Mouse (Mus musculus) neural tube, embryonic 13.5 days (tissue): ENCODE data around the gene Cntn5. TPM values are rescaled to one million over a fixed set of nuclear protein-coding genes. Genes with fewer than 3 reads are reported as not detected.

Experiments
- ATAC-seq: fragments of 200-750 bp; cut with Nextera tagmentation; 2 replicates; pipeline ENCODE4 v1.8.0; 2017; ENCODE audit warnings: low read depth, mild to moderate bottlenecking, moderate TSS enrichment, moderate library complexity
- H3K27ac ChIP-seq: fragments of 300-500 bp; sonication (generic); replicated peaks from 2 replicates; pipeline ENCODE4 v1.5.1; 2015; ENCODE audit warnings: moderate library complexity, mild to moderate bottlenecking, inconsistent platforms
- H3K27me3 ChIP-seq: fragments of 300-500 bp; sonication (generic); 2 replicates; pipeline ENCODE4 v1.6.1; 2015; ENCODE audit warnings: mild to moderate bottlenecking, inconsistent platforms
- H3K36me3 ChIP-seq: fragments of 300-500 bp; sonication (generic); 2 replicates; pipeline ENCODE4 v1.6.1; 2015; ENCODE audit warnings: mild to moderate bottlenecking, inconsistent platforms
- H3K4me1 ChIP-seq: fragments of 300-500 bp; sonication (generic); replicated peaks from 2 replicates; pipeline ENCODE4 v1.6.1; 2015; ENCODE audit warnings: inconsistent platforms
- H3K4me2 ChIP-seq: fragments of 300-500 bp; sonication (generic); 2 replicates; pipeline ENCODE4 v1.6.1; 2015; ENCODE audit warnings: inconsistent platforms, mild to moderate bottlenecking, moderate library complexity
- H3K4me3 ChIP-seq: fragments of 300-500 bp; sonication (generic); 2 replicates; pipeline ENCODE4 v1.5.1; 2015; ENCODE audit warnings: mild to moderate bottlenecking, inconsistent platforms
- H3K9ac ChIP-seq: fragments of 300-500 bp; sonication (generic); 2 replicates; pipeline ENCODE4 v1.6.1; 2015; ENCODE audit warnings: moderate library complexity, mild to moderate bottlenecking, inconsistent platforms
- H3K9me3 ChIP-seq: fragments of 300-500 bp; sonication (generic); 2 replicates; pipeline ENCODE4 v1.6.1; 2016; ENCODE audit warnings: inconsistent platforms
- WGBS: fragments of 180-500 bp; shearing (Covaris S2); methylation state at CpG from one replicate; pipeline ENCODE4 v1.1.7; 2015; 5-methylcytosine and 5-hydroxymethylcytosine counted together
- polyA plus RNA-seq: library from polyadenylated mRNA; unstranded; fragments of >200 nt; fragmentation: Nextera tagmentation; extraction: Ambion mirVana; gene quantifications from 2 replicates; pipeline ENCODE4 v1.2.1, GENCODE M21; 2015

The Cntn5 gene
- polyA plus RNA-seq, 1 experiment from 2014 or later, result 14.4 TPM

GRCm38 (mm10) chr9:10525915-10526667 lies 378.5 kb downstream of the Cntn5 start:
- Histone ChIP-seq H3K27ac (no peak overlapping the region), H3K4me1 (peaks cover 3% of the 10 kb centered on the region; the same call in 1 of the 2 replicates), H3K4me2 (no peak overlapping the region), H3K36me3 (no peaks in the 10 kb centered on the region), H3K4me3 (no peak overlapping the region), H3K9me3 (no peaks in the 10 kb centered on the region), H3K9ac (no peak overlapping the region), H3K27me3 (no peaks in the 10 kb centered on the region)
- 32% methylated on average over 7 of the region's 7 CpGs for WGBS
- ATAC-seq, result no peak

- Histone ChIP-seq H3K27ac (no peak overlapping the region), H3K4me1 (0 out of 2 replicates have a peak, but pooled peaks cover 3% of the 10 kb centered on the region), H3K4me3 (no peak overlapping the region), H3K9me3 (no peaks in the 10 kb centered on the region), H3K9ac (no peak overlapping the region), H3K36me3 (no peaks in the 10 kb centered on the region), H3K4me2 (no peak overlapping the region), H3K27me3 (no peaks in the 10 kb centered on the region)
- no peak for ATAC-seq
- 87% methylated on average over 4 of the region's 4 CpGs for WGBS
Observed at GRCm38 (mm10) chr9:10522604-10523003, 382.0 kb downstream of the Cntn5 start.

DNA sequence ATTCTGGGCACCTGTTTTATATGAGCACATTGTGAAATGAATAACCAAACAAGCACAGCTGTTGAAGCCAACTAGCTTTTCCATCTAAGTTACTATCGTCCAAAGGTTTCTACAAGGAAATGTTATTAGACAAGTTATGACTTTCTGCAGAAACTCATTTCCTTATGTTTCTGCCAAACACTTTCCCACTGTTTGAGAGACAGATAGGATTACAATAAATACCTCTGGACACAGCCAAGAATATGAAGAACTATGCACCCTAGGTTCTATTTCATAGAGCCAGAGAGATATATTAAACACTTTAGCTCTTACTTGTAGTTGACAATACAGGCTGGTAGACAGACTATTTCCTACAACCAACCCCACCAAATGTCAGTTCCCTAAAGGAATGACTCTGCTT lies 383.5 kb downstream of the Cntn5 start:
- WGBS, result 87% methylated on average over 1 of the region's 1 CpGs
- Histone ChIP-seq H3K4me1 (no peaks in the 10 kb centered on the region), H3K4me3 (no peak overlapping the region), H3K27ac (no peak overlapping the region), H3K36me3 (no peaks in the 10 kb centered on the region), H3K9ac (no peak overlapping the region), H3K4me2 (no peak overlapping the region), H3K9me3 (no peaks in the 10 kb centered on the region), H3K27me3 (no peaks in the 10 kb centered on the region)
- no peak for ATAC-seq

DNA sequence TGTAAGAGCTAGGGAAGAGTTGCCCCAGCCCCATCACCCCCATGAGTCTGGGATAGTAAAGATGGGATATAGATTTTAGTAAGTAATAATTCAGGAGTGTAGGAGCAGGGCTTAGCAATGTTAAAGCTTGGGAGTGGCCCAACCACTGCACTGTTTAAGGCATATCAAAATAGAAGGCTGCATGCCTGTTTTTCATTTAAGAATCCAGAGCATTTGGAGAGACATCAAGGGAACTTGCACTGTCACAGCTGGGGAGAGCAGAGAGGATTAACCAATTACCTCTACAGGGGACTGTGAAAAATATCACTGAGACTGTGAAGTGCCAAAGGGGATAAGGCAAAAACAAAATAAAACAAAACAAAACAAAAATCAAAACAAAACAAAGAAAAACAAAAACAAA lies 412.3 kb downstream of the Cntn5 start:
- no peaks in the 10 kb centered on the region for H3K4me1 ChIP-seq
- H3K9me3 ChIP-seq, result no peaks in the 10 kb centered on the region
- H3K36me3 ChIP-seq, result no peaks in the 10 kb centered on the region
- H3K4me3 ChIP-seq, result no peak overlapping the region
- no peaks in the 10 kb centered on the region for H3K27me3 ChIP-seq
- no peak for ATAC-seq
- H3K9ac ChIP-seq, result no peak overlapping the region
- no peak overlapping the region for H3K4me2 ChIP-seq
- no peak overlapping the region for H3K27ac ChIP-seq

- no peak overlapping the region for H3K9ac ChIP-seq
- WGBS, result 85% methylated on average over 4 of the region's 4 CpGs
- H3K27me3 ChIP-seq, result no peaks in the 10 kb centered on the region
- H3K4me2 ChIP-seq, result no peak overlapping the region
- H3K4me3 ChIP-seq, result no peak overlapping the region
- no peaks in the 10 kb centered on the region for H3K9me3 ChIP-seq
- no peak for ATAC-seq
- H3K36me3 ChIP-seq, result no peaks in the 10 kb centered on the region
- no peaks in the 10 kb centered on the region for H3K4me1 ChIP-seq
- no peak overlapping the region for H3K27ac ChIP-seq
Observed at GRCm38 (mm10) chr9:10471484-10472125, 433.0 kb downstream of the Cntn5 start.

DNA sequence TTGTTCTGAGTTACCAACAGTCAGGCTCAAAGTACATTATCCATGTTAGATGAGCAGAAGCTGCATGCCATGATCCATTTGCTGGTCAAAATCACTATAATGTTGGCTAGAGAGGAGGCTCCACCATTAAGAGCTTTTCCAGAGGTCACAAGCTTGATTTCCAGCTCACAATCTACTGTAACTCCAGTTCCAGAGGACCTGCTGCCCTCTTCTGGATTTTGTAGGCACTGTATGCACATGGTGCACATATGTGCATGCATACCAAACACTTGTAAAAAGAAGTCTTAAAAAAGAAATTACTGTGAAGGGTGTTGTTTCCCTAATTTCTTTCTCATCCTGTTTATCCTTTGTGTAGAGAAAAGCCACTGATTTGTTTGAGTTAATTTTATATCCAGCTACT lies 439.8 kb downstream of the Cntn5 start:
- Histone ChIP-seq H3K4me1 (no peaks in the 10 kb centered on the region), H3K9ac (no peak overlapping the region), H3K36me3 (no peaks in the 10 kb centered on the region), H3K4me2 (no peak overlapping the region), H3K4me3 (no peak overlapping the region), H3K9me3 (no peaks in the 10 kb centered on the region), H3K27ac (no peak overlapping the region), H3K27me3 (no peaks in the 10 kb centered on the region)
- ATAC-seq, result no peak

DNA sequence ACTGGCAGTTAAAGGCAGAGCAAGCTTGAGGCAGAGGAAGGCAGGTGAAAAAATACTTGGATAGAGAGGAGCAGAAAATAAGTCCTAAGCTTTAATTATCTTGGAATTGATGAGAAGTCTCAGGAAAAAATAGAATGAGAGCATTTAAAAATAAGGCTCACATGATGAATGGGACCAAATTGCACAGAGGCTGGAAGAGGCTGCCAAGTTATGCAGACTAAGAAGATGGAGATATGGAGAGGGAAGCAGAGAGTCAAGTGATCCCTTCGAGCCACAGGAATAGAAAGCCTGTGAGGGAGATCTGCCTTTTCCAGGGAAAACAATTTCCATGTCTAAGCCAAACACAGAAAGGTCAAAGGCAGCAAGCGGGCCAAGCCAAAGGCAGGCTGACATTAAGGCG lies 446.7 kb downstream of the Cntn5 start:
- WGBS, result 44% methylated on average over 3 of the region's 3 CpGs
- Histone ChIP-seq H3K4me2 (no peak overlapping the region), H3K36me3 (no peaks in the 10 kb centered on the region), H3K4me1 (no peaks in the 10 kb centered on the region), H3K27ac (no peak overlapping the region), H3K9me3 (no peaks in the 10 kb centered on the region), H3K9ac (no peak overlapping the region), H3K4me3 (no peak overlapping the region), H3K27me3 (no peaks in the 10 kb centered on the region)
- no peak for ATAC-seq

GRCm38 (mm10) chr9:10448987-10449563 lies 455.5 kb downstream of the Cntn5 start:
- H3K27me3 ChIP-seq, result no peaks in the 10 kb centered on the region
- no peaks in the 10 kb centered on the region for H3K36me3 ChIP-seq
- no peak overlapping the region for H3K27ac ChIP-seq
- WGBS, result 12% methylated on average over 3 of the region's 3 CpGs
- ATAC-seq, result no peak
- H3K4me1 ChIP-seq, result peaks cover 7% of the 10 kb centered on the region
- no peak overlapping the region for H3K9ac ChIP-seq
- H3K9me3 ChIP-seq, result no peaks in the 10 kb centered on the region
- no peak overlapping the region for H3K4me2 ChIP-seq
- H3K4me3 ChIP-seq, result no peak overlapping the region

DNA sequence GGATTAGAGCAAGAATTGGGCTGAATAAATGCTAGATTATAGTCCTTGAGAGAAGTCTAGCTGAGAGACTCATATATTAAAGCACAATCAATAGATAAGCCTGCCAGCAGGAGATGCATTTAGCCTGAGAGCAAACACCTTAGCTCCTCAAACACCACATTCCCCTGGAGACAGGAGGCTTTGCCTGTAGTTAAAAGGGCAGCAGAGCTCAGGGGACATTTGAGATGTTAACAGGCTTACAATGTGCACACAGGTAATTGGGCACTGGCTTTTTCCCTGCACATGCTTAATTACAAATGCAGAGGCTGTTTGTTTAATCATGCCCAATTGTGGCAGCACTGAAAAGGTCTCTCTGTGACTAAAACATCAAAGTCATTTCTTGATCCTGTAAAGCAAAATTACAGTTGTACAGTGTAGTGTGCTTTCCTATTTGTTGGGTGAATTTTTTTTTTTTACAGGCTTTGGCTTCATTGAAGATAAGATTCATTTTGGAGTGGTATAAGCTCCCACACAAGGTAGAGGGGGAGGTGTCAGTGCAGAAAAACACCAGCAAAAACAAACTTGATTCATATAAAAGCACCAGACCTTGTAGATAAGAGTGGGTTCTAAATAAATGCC lies 457.2 kb downstream of the Cntn5 start:
- no peaks in the 10 kb centered on the region for H3K9me3 ChIP-seq
- no peak overlapping the region for H3K4me2 ChIP-seq
- no peak for ATAC-seq
- H3K27ac ChIP-seq, result no peak overlapping the region
- H3K4me3 ChIP-seq, result no peak overlapping the region
- H3K27me3 ChIP-seq, result no peaks in the 10 kb centered on the region
- H3K9ac ChIP-seq, result no peak overlapping the region
- H3K36me3 ChIP-seq, result no peaks in the 10 kb centered on the region
- peaks cover 7% of the 10 kb centered on the region for H3K4me1 ChIP-seq

DNA sequence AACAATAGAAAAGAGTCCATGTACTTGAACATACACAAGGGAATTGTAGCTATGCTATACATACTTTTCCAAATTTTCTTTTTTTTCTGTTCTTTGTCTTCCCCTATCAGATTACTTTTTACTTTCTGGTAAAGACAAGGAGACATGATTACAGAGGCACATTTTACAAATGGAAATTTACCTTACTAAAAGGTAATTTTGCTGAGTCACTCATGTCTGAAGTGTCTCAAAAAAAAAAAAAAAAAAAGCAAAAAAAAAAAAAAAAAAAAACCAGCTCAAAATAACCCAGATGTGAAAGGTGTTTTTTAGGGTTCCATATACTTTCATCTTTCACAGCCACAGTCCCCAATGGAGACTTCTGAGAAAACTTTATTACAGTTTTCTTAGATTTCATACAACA lies 492.5 kb downstream of the Cntn5 start:
- no peaks in the 10 kb centered on the region for H3K27me3 ChIP-seq
- no peak overlapping the region for H3K4me3 ChIP-seq
- no peaks in the 10 kb centered on the region for H3K4me1 ChIP-seq
- ATAC-seq, result no peak
- no peak overlapping the region for H3K4me2 ChIP-seq
- no peaks in the 10 kb centered on the region for H3K9me3 ChIP-seq
- no peak overlapping the region for H3K9ac ChIP-seq
- no peak overlapping the region for H3K27ac ChIP-seq
- no peaks in the 10 kb centered on the region for H3K36me3 ChIP-seq

DNA sequence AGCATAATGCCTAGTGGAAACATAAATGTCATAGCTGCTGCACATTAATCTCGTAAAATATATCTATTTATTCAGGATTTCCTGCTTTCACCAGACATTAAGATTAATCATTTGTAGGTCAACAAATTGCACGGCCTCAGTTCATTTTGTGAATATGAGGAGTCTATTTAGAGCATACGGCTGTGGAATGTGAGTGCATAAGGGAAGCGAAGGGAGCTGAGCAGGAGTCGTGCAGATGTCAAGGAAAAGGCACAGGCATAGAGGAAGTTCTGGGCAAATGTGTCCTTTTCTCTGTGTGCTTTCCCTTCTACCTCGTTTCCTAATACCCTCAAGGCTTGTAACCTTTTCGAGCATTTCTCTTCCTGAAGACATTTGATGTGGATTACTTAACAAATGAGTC lies 504.5 kb downstream of the Cntn5 start:
- no peaks in the 10 kb centered on the region for H3K4me1 ChIP-seq
- no peak overlapping the region for H3K9ac ChIP-seq
- no peak overlapping the region for H3K4me3 ChIP-seq
- H3K4me2 ChIP-seq, result no peak overlapping the region
- H3K9me3 ChIP-seq, result no peaks in the 10 kb centered on the region
- no peak overlapping the region for H3K27ac ChIP-seq
- H3K27me3 ChIP-seq, result no peaks in the 10 kb centered on the region
- ATAC-seq, result no peak
- H3K36me3 ChIP-seq, result no peaks in the 10 kb centered on the region
- 52% methylated on average over 7 of the region's 7 CpGs for WGBS

GRCm38 (mm10) chr9:10389863-10390262 lies 514.7 kb downstream of the Cntn5 start:
- H3K36me3 ChIP-seq, result no peaks in the 10 kb centered on the region
- ATAC-seq, result no peak
- H3K4me2 ChIP-seq, result no peak overlapping the region
- no peak overlapping the region for H3K9ac ChIP-seq
- 94% methylated on average over 2 of the region's 2 CpGs for WGBS
- H3K27ac ChIP-seq, result no peak overlapping the region
- no peaks in the 10 kb centered on the region for H3K4me1 ChIP-seq
- no peaks in the 10 kb centered on the region for H3K9me3 ChIP-seq
- H3K4me3 ChIP-seq, result no peak overlapping the region
- no peaks in the 10 kb centered on the region for H3K27me3 ChIP-seq
